Mouse (Mus musculus) cerebellum, adult 2 months (tissue): ENCODE results near the gene Hist1h3d. TPM values are rescaled to one million over a fixed set of nuclear protein-coding genes. Genes with fewer than 3 reads are reported as not detected.
"Not testable (repeated sequence)": the region's sequence is repeated elsewhere in the genome, so short reads cannot be mapped to it uniquely, and the experiment has no call there.

ENCODE experiments used
- DNase-seq, 2 experiments: peaks; one replicate each; pipeline ENCODE4 v3.0.0; 2021
- H3K27ac ChIP-seq: fragments of 200-500 bp; 2 replicates; pipeline ENCODE4 v1.5.1; 2012; ENCODE audit warnings: low read length, control low read depth, inconsistent platforms; ENCODE audit not compliant: insufficient read depth
- H3K27me3 ChIP-seq: fragments of 200-500 bp; 2 replicates; pipeline ENCODE4 v1.6.1; 2012; ENCODE audit warnings: inconsistent platforms, mild to moderate bottlenecking, low read length, moderate library complexity; ENCODE audit not compliant: control insufficient read depth, insufficient read depth
- H3K4me1 ChIP-seq: fragments of 200-500 bp; 2 replicates; pipeline ENCODE4 v1.6.1; 2011; ENCODE audit warnings: low read length; ENCODE audit not compliant: control insufficient read depth, insufficient read depth
- H3K4me3 ChIP-seq: fragments of 200-500 bp; replicated peaks from 2 replicates; pipeline ENCODE3; 2011; ENCODE audit warnings: mild to moderate bottlenecking, low read depth, low read length, control low read depth; ENCODE audit not compliant: insufficient read depth
- CTCF ChIP-seq: fragments of 200-500 bp; IDR thresholded peaks from 2 replicates; pipeline ENCODE4 v1.5.1; 2011; ENCODE audit warnings: low read depth, mild to moderate bottlenecking, control low read depth, low read length, moderate library complexity, borderline replicate concordance; ENCODE audit not compliant: insufficient read depth
- POLR2A ChIP-seq: fragments of 200-500 bp; IDR thresholded peaks from 2 replicates; pipeline ENCODE4 v1.6.1; 2011; ENCODE audit warnings: low read length, control low read depth, borderline replicate concordance; ENCODE audit not compliant: insufficient read depth
- WGBS: fragments of 180-500 bp; shearing (Covaris S2); methylation state at CpG from one replicate; pipeline ENCODE4 v1.1.7; 2018; 5-methylcytosine and 5-hydroxymethylcytosine counted together
- polyA plus RNA-seq: library from polyadenylated mRNA; depleted of rRNA; stranded (reverse); fragments of >200 nt; gene quantifications from 2 replicates; pipeline ENCODE4 v1.2.3, GENCODE M21; 2012

Hist1h3d gene
- polyA plus RNA-seq, 1 experiment = 2.0 TPM

DNA sequence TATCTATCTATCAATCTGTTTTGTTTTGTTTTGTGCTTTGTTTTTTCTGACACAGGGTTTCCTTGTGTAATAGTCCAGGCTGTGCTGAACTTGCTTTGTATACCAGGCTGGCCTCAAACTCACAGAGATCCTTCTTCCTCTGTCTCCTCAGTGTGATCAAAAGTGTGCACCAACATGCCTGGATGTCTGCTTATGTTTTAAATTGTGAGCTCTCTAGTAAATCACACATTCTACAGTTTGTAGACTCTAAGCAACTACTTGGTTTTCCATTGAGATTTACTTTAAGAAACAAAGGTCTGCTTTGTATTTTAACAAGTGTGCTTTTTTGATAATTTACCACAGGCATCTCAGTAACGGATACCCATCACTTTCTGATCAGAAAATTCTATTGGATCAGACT lies 2.3 kb downstream of the Hist1h3d start:
- DNase-seq = no peak
- Histone ChIP-seq H3K4me3 (no peak overlapping the region), H3K27ac (no peak overlapping the region), H3K4me1 (no peaks in the 10 kb centered on the region), H3K27me3 (no peaks in the 10 kb centered on the region)
- WGBS = 92% methylated on average over 1 of the region's 1 CpGs
- TF ChIP-seq CTCF (no peak), POLR2A (no peak)

DNA sequence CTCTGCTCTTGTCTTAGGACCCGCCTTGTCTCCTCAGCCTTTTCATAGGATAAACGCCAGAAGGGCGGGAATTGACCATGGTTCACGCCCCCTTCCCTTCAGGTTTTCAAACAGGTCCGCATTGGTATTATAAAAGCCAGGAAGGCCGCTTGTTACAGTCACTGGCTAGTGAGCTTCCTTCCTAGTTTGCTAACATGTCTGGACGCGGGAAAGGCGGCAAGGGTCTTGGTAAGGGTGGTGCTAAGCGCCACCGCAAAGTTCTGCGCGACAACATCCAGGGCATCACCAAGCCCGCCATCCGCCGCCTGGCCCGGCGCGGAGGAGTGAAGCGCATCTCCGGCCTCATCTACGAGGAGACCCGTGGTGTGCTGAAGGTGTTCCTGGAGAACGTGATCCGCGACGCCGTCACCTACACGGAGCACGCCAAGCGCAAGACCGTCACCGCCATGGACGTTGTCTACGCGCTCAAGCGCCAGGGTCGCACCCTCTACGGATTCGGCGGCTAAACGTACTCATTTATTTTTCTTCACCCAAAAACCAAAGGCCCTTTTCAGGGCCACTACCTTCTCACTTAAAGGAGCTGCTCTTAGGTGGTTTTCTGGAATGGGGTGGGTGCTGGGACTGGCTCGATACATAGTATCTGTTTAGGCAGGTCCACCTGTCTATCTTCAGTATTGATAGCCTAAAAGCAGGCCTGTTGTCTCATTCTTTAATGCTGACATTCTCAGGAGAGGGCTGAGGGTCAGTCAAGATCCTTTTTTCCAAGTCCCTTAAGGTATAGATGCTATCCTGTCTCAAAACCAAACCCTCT lies 6.0 kb downstream of the Hist1h3d start, which contains the start of gene Hist1h4d:
Hist1h4d (plus strand) TSS at position 191 of the 811 bp plus-strand sequence.
- Histone ChIP-seq H3K27me3 (no peaks in the 10 kb centered on the region), H3K4me3 (peak within 1 kb of the TSS; percentile 56), H3K4me1 (no peaks in the 10 kb centered on the region), H3K27ac (no peak within 1 kb of the TSS)
- WGBS = 2% methylated on average over 43 of the region's 43 CpGs
- DNase-seq = peak; percentile 95 to 98
- TF ChIP-seq CTCF = no peak
- TF ChIP-seq POLR2A = peak; percentile 99

DNA sequence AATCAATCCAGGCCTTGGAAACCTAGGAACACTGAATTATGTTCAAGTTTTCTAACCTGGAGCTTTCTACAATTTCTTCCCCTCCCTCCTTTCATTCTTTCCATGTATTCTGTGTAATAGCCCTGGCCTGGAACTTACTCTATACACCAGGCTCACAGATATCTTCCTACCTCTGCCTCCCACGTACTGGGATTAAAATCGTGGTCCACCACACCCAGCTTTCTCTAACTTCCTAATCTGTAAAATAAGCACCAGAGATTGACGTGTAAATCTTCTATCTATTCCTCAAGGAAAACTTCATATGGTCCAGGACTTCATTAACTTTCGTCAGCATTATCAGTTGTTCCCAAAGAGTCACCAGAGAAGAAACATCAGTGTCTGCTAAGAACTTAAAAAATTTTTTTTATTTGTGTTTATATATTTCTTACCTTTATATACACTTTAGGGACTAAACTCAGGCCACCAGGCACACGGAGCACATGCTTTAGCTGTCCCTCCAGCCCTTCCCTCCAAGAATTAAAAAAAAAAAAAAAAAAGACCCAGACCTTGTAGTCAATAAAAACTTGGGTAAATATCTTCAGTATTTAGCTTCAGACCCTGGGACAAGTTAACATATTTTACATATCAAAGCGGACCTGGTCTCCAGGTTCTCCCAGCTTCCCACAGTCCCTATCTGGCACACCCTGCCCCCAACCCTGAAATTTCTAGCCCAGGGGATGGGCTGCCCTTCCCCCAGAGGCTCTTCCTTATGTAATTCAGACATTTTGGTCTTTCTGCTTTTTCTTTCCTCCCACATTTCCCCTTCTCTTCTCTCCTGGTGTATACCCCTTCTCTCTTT lies 6.9 kb downstream of the Hist1h3d start:
- H3K27me3 ChIP-seq = no peaks in the 10 kb centered on the region
- H3K27ac ChIP-seq = no peak overlapping the region
- no peak overlapping the region for H3K4me3 ChIP-seq
- WGBS = 25% methylated on average over 6 of the region's 6 CpGs
- TF ChIP-seq CTCF (no peak), POLR2A (no peak)
- H3K4me1 ChIP-seq = no peaks in the 10 kb centered on the region
- no peak for DNase-seq

DNA sequence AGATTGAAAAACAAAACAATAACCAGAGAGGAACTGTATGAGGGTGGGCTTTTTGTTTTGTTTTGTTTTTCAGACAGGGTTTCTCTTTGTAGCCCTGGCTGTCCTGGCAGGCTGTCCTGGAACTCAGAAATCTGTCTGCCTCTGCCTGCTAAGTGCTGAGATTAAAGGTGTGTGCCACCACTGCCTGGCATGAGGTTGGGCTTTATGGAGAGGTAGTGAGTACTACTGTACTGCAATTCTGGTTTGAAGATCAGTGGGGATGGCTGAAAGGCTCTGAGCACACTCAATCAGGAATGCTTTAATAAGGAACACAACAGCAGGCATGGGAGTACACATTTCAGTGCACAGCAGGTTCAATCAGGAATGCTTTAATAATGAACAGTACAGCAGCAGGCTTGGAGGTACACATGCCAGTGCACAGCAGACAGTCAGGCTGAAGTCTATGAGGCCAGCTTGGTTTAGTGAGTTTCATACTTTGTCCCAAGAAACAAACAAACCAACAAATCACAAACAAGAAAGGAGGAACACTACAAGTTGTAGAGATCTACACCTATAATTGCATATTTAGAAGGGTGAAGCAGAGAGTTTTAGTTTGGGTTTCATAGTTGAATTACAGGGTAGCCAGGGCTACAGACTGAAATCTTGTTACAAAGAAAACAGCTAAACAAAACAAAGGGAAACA lies 8.0 kb downstream of the Hist1h3d start:
- no peak for TF ChIP-seq CTCF
- no peak for TF ChIP-seq POLR2A
- no peaks in the 10 kb centered on the region for H3K27me3 ChIP-seq
- H3K4me3 ChIP-seq = no peak overlapping the region
- DNase-seq = no peak
- no peaks in the 10 kb centered on the region for H3K4me1 ChIP-seq
- H3K27ac ChIP-seq = no peak overlapping the region

DNA sequence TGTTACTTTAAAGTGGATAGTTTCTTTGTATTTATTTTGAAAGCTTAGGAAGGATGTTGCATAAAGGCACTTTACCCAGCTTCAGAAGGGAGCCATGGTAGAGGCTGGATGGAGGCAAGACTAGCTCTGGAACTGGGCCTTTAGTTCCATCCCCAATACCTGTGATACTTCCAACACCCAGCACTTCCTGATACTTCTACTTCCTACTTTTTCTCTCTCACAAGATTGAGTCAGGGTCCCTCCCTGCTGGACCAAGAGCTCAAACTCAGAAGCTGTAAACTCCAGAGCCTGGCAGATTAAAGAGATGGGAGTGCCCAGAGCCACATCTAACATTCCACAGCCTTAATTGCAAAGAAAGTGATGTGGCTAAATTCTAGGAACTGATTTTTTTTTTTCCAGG lies 8.8 kb downstream of the Hist1h3d start:
- TF ChIP-seq CTCF (no peak), POLR2A (no peak)
- Histone ChIP-seq H3K4me1 (no peaks in the 10 kb centered on the region), H3K4me3 (no peak overlapping the region), H3K27ac (no peak overlapping the region), H3K27me3 (no peaks in the 10 kb centered on the region)
- DNase-seq = no peak

DNA sequence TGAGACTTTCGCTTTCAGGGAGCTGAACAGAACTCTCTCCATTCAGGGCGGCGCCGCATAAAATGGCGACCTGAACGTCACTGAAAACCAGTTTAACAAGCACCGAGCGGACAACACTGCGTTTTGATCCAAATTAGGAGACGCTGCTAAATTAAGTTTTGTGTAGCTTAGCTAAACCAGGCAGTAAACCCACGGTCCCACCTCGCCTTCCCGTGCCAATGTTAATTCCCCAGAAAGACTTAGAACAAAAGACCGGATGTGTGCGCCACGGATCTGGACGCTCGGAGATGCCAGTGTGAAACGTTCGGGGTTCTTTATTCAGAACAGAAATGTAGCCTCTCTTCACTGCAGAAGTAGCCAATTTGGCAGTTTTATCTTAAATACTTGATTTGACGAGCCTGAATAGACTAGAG lies 9.5 kb downstream of the Hist1h3d start:
- Histone ChIP-seq H3K27me3 (no peaks in the 10 kb centered on the region), H3K4me1 (no peaks in the 10 kb centered on the region), H3K27ac (no peak overlapping the region), H3K4me3 (peak overlapping the region; percentile 91)
- TF ChIP-seq CTCF = no peak
- TF ChIP-seq POLR2A = no peak
- DNase-seq = peak; percentile 54 to 63
- WGBS = under 1% methylated on average over 21 of the region's 21 CpGs

DNA sequence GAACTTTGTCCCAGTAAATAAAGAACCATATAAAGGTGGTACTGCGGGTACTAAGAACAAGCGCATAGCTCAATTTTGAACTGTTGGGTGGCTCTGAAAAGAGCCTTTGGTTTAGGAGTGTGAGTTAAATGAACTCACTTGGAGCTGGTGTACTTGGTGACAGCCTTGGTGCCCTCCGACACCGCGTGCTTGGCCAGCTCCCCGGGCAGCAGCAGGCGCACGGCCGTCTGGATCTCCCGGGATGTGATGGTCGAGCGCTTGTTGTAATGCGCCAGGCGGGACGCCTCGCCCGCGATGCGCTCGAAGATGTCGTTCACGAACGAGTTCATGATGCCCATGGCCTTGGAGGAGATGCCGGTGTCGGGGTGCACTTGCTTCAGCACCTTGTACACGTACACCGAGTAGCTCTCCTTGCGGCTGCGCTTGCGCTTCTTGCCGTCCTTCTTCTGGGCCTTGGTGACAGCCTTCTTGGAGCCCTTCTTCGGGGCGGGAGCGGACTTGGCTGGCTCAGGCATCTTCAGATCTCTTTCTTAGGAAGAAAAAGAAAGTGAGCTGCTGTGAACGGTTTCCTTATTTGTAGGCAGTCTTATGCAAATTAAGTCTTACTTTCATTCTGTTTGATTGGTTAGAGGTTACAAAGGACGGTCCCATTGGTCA lies 10.0 kb downstream of the Hist1h3d start:
- not testable (repeated sequence) for H3K27me3 ChIP-seq, H3K4me1 ChIP-seq
- peak; percentile 76 to 81 for DNase-seq
- peak; percentile 47; the same call in 1 of the 2 replicates for TF ChIP-seq POLR2A
- WGBS = under 1% methylated on average over 34 of the region's 36 CpGs
- H3K4me3 ChIP-seq = peak overlapping the region; percentile 91
- H3K27ac ChIP-seq = peak overlapping the region; percentile 76; the same call in 1 of the 2 replicates
